Mouse (Mus musculus) E14TG2a.4 (cell line): ENCODE data around the gene Vmn1r43.

ENCODE experiments used
- CTCF ChIP-seq: conservative IDR thresholded peaks from 2 replicates; pipeline ENCODE4 v1.5.1; 2014; ENCODE audit warnings: low read length
- NANOG ChIP-seq: IDR thresholded peaks from 2 replicates; pipeline ENCODE4 v1.6.1; 2014; ENCODE audit warnings: borderline replicate concordance, low read length, mixed read lengths
- POU5F1 ChIP-seq: IDR thresholded peaks from 2 replicates; pipeline ENCODE4 v1.6.1; 2014; ENCODE audit warnings: low read length, borderline replicate concordance

DNA sequence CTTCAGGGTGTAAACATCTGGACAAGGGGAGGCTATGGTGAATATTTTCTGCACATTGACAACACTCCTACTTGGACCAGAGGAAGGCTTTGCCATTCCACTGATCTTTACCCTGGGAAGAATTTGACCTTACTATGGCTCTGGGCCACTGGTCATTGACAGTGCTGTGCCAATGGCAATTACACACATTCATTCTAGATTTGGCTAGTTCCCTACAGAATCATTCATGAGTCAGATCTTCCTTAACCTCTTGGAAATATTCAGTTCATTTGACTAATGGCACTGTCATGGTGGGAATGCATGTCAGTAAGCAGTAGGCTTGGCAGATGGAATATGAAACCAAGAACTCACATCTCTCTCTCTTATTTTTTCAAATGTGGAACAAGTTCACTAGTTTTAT lies 4.7 kb upstream of the Vmn1r43 start:
- no peak for TF ChIP-seq CTCF
- TF ChIP-seq POU5F1 = no peak
- no peak for TF ChIP-seq NANOG
